Mouse (Mus musculus) CH12.LX (cell line): ENCODE measurements around the gene Baat. TPM values are rescaled to one million over a fixed set of nuclear protein-coding genes. Genes with fewer than 3 reads are reported as not detected.

Experiments used
- DNase-seq: peaks from one replicate; pipeline ENCODE4 v3.0.0-alpha.2; 2013; ENCODE audit errors: extremely low read depth
- H3K27ac ChIP-seq: 2 replicates; pipeline ENCODE4 v1.5.1; 2012; ENCODE audit warnings: low read depth, mild to moderate bottlenecking, control low read depth, moderate library complexity; ENCODE audit not compliant: insufficient read depth
- H3K27me3 ChIP-seq: replicated peaks from 2 replicates; pipeline ENCODE3; 2012; ENCODE audit warnings: inconsistent platforms
- H3K36me3 ChIP-seq, 2 experiments: replicated peaks in 1 of 2; 2 replicates each; pipeline versions ENCODE3 to v1.6.1; 2012; ENCODE audit warnings: inconsistent platforms in 1 of 2, low read length in 1 of 2, mild to moderate bottlenecking in 1 of 2, mixed read lengths in 1 of 2, moderate library complexity in 1 of 2; ENCODE audit not compliant: control insufficient read depth in 1 of 2, insufficient read depth in 1 of 2
- H3K4me1 ChIP-seq, 2 experiments: 2 replicates each; pipeline ENCODE4 v1.6.1; 2012; ENCODE audit warnings: inconsistent platforms in 1 of 2, moderate library complexity in 1 of 2; ENCODE audit not compliant: insufficient read depth in 2 of 2, control insufficient read depth in 1 of 2
- H3K4me2 ChIP-seq: 2 replicates; pipeline ENCODE4 v1.6.1; 2012; ENCODE audit warnings: low read depth, mild to moderate bottlenecking, control low read depth; ENCODE audit not compliant: poor library complexity, insufficient read depth, severe bottlenecking
- H3K4me3 ChIP-seq, 3 experiments: fragments of 150-350 bp in 1 of 3; sonication (generic) in 1 of 3; replicated peaks in 1 of 3; 2 replicates each; pipeline versions ENCODE3 to v1.5.1; 2011 to 2012; ENCODE audit warnings: low read depth in 2 of 3, low read length in 2 of 3, mild to moderate bottlenecking in 2 of 3, moderate library complexity in 2 of 3, control low read depth in 1 of 3, improper control_type of control experiment in 1 of 3, inconsistent platforms in 1 of 3, mixed read lengths in 1 of 3; ENCODE audit not compliant: poor library complexity in 1 of 3
- H3K79me2 ChIP-seq: replicated peaks from 2 replicates; pipeline ENCODE4 v1.6.1; 2012; ENCODE audit warnings: mild to moderate bottlenecking, moderate library complexity; ENCODE audit not compliant: control insufficient read depth, poor library complexity, insufficient read depth, severe bottlenecking; ENCODE audit errors: extremely low read depth
- H3K9ac ChIP-seq: 2 replicates; pipeline ENCODE4 v1.6.1; 2012; ENCODE audit warnings: low read depth, mild to moderate bottlenecking, control low read depth, moderate library complexity; ENCODE audit not compliant: insufficient read depth
- H3K9me3 ChIP-seq: replicated peaks from 2 replicates; pipeline ENCODE3; 2012; ENCODE audit warnings: low read length, inconsistent platforms, mixed read lengths
- BHLHE40 ChIP-seq: IDR thresholded peaks from 2 replicates; pipeline ENCODE4 v1.6.1; 2011; ENCODE audit warnings: mild to moderate bottlenecking, low read depth, low read length, improper control_type of control experiment
- CHD2 ChIP-seq: IDR thresholded peaks from 2 replicates; pipeline ENCODE4 v1.6.1; 2011; ENCODE audit warnings: low read length, improper control_type of control experiment
- E2F4 ChIP-seq: IDR thresholded peaks from 2 replicates; pipeline ENCODE4 v1.6.1; 2011; ENCODE audit warnings: low read depth, low read length, improper control_type of control experiment; ENCODE audit not compliant: insufficient replicate concordance
- EP300 ChIP-seq: IDR thresholded peaks from 2 replicates; pipeline ENCODE4 v1.6.1; 2011; ENCODE audit warnings: low read length, improper control_type of control experiment
- GABPA ChIP-seq: IDR thresholded peaks from 2 replicates; pipeline ENCODE4 v1.6.1; 2012; ENCODE audit warnings: low read depth, low read length, improper control_type of control experiment, inconsistent platforms; ENCODE audit not compliant: insufficient replicate concordance
- JUND ChIP-seq: conservative IDR thresholded peaks from 2 replicates; pipeline ENCODE4 v1.6.1; 2011; ENCODE audit warnings: low read depth, low read length, improper control_type of control experiment
- MAX ChIP-seq: IDR thresholded peaks from 2 replicates; pipeline ENCODE4 v1.6.1; 2011; ENCODE audit warnings: low read length, improper control_type of control experiment
- MXI1 ChIP-seq: IDR thresholded peaks from 2 replicates; pipeline ENCODE4 v1.6.1; 2011; ENCODE audit warnings: mild to moderate bottlenecking, low read depth, low read length, improper control_type of control experiment
- NELFE ChIP-seq: IDR thresholded peaks from 2 replicates; pipeline ENCODE4 v1.6.1; 2011; ENCODE audit warnings: low read depth, low read length, improper control_type of control experiment
- NRF1 ChIP-seq: IDR thresholded peaks from 2 replicates; pipeline ENCODE4 v1.6.1; 2014; ENCODE audit warnings: low read depth, mild to moderate bottlenecking, inconsistent platforms, low read length, improper control_type of control experiment, moderate library complexity
- PAX5 ChIP-seq: IDR thresholded peaks from 2 replicates; pipeline ENCODE4 v1.6.1; 2012; ENCODE audit warnings: low read length, inconsistent platforms, mixed read lengths
- POLR2A ChIP-seq: IDR thresholded peaks from 2 replicates; pipeline ENCODE4 v1.6.1; 2011; ENCODE audit warnings: low read depth, mild to moderate bottlenecking, improper control_type of control experiment, low read length
- RAD21 ChIP-seq: IDR thresholded peaks from 2 replicates; pipeline ENCODE4 v1.6.1; 2011; ENCODE audit warnings: low read depth, mild to moderate bottlenecking, low read length, improper control_type of control experiment, moderate library complexity
- RCOR1 ChIP-seq: conservative IDR thresholded peaks from 2 replicates; pipeline ENCODE4 v1.6.1; 2012; ENCODE audit warnings: low read depth, mild to moderate bottlenecking, inconsistent platforms, low read length, improper control_type of control experiment
- SIN3A ChIP-seq: IDR thresholded peaks from 2 replicates; pipeline ENCODE4 v1.6.1; 2012; ENCODE audit warnings: low read length, improper control_type of control experiment, inconsistent platforms
- TCF12 ChIP-seq: IDR thresholded peaks from 2 replicates; pipeline ENCODE4 v1.6.1; 2014; ENCODE audit warnings: low read depth, mild to moderate bottlenecking, inconsistent platforms, low read length, improper control_type of control experiment
- USF1 ChIP-seq: IDR thresholded peaks from 2 replicates; pipeline ENCODE4 v1.6.1; 2014; ENCODE audit warnings: low read depth, mild to moderate bottlenecking, inconsistent platforms, low read length, improper control_type of control experiment
- USF2 ChIP-seq: conservative IDR thresholded peaks from 2 replicates; pipeline ENCODE4 v1.6.1; 2011; ENCODE audit warnings: low read depth, low read length, improper control_type of control experiment
- ZNF384 ChIP-seq: IDR thresholded peaks from 2 replicates; pipeline ENCODE4 v1.6.1; 2012; ENCODE audit warnings: low read depth, low read length, improper control_type of control experiment, inconsistent platforms
- dilution Hi-C: fragments of 300-500 bp; cut with MboI; formaldehyde crosslinking; loops from 2 replicates; pipeline ENCODE4 v1.14.3; 2020; ENCODE audit warnings: low sequenced_read_pairs; ENCODE audit not compliant: extremely low pct_unique_long_range_greater_than_20kb, extremely low pct_ligation_motif_present
- in situ Hi-C: fragments of 300-500 bp; cut with MboI; formaldehyde crosslinking; loops from 3 replicates; pipeline ENCODE4 v1.14.3; 2019; ENCODE audit warnings: low sequenced_read_pairs, low pct_ligation_motif_present, low pct_unique_long_range_greater_than_20kb, mixed read lengths
- polyA plus RNA-seq: library from polyadenylated mRNA; unstranded; fragments of >175 nt; gene quantifications from 2 replicates; pipeline ENCODE4 v1.2.1, GENCODE M21; 2012; ENCODE audit warnings: low read depth; ENCODE audit not compliant: insufficient read length
- total RNA-seq, 2 experiments: library from RNA; depleted of rRNA; stranded (reverse); fragments of 300-350 nt in 1 of 2; fragments of >200 nt in 1 of 2; gene quantifications; 2 replicates each; pipeline ENCODE4 v1.2.3; 2012 to 2014

Baat gene
- total and polyA plus RNA-seq, 3 experiments, result 0.04 to 0.19 TPM; not detected in 1

DNA sequence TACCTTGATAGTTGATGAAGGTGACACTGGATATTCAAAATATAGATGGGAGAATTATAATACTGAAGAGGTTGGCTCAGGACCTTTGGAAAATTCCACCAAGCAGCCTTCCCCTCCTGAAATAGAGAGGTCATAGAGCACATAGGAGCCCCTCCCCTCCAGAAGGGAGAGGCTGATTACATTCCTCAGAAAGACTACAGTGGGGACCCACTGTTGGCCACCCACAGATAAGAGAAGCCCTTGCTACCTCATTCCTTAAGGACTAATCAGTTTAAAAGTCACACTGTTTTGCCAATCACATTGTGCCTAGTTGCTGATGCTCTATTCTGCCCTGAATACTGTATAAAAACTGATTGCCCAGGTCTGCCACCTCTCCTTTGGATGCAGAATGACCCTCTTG lies 31.8 kb downstream of the Baat start:
- H3K9me3 ChIP-seq, result no peaks in the 10 kb centered on the region
- in situ Hi-C loops, result no loop called here
- TF ChIP-seq NRF1 (no peak), CHD2 (no peak), SIN3A (no peak), USF2 (no peak), PAX5 (no peak), RCOR1 (no peak), E2F4 (no peak), ZNF384 (no peak), GABPA (no peak), NELFE (no peak), MAX (no peak)
- TF ChIP-seq, all 38 proteins: peak for 0
- no peaks in the 10 kb centered on the region for H3K36me3 ChIP-seq
- H3K4me1 ChIP-seq, result peaks cover 0 to 3% of the 10 kb centered on the region in 2 experiments; a peak in 1 of 4 replicates
- no peaks in the 10 kb centered on the region for H3K27me3 ChIP-seq
- DNase-seq, result no peak
- no peak overlapping the region for H3K27ac ChIP-seq
- no peak overlapping the region for H3K4me2 ChIP-seq
- no peak overlapping the region for H3K9ac ChIP-seq
- H3K4me3 ChIP-seq, result no peak overlapping the region
- no peaks in the 10 kb centered on the region for H3K79me2 ChIP-seq
- dilution Hi-C loops, result no loop called here

DNA sequence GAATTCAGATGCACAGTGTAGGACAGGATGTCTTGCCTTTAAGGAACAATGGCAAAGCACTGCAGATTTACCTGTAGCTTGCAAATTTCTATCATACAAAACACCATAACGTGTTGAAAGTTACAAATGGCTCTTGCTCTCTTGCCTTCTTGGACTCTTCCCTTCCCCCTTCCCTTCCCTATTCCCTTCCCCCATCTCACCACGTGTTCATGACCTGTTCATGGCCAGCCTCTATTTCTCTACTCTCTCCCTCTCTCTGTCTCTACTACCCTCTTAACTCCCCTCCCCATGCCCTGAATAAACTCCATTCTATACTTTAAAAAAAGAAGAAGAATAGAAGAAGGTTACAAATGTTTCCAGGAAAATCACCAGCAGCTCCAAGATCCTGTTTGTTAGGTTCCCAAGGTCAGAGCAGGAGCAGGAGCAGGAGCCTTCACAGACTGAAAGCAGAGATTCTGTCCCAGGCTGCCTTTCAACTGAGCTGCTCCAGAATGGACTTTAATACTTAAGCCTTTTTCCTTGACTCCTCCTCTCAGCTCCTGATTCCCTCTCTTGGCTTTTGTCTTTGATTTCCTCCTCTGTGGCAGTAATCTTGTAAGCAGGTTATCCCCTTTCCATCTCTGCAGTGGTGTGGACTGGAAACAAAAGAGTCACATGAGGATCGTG lies 32.8 kb downstream of the Baat start, which contains the start of gene Acnat1:
Gene Acnat1, minus strand, starts transcription at position 478 of the 666 bp plus-strand sequence.
- H3K27ac ChIP-seq, result no peak within 1 kb of the TSS
- peaks cover 0 to 3% of the 10 kb centered on the region in 2 experiments; a peak in 1 of 4 replicates for H3K4me1 ChIP-seq
- no peak within 1 kb of the TSS for H3K4me2 ChIP-seq

More for the DNA sequence above, 32.8 kb downstream of the Baat start, which contains the start of gene Acnat1:
- Histone ChIP-seq H3K36me3 (no peaks in the 10 kb centered on the region), H3K9ac (no peak within 1 kb of the TSS), H3K79me2 (no peaks in the 10 kb centered on the region), H3K27me3 (no peaks in the 10 kb centered on the region), H3K4me3 (no peak within 1 kb of the TSS), H3K9me3 (no peaks in the 10 kb centered on the region)
- TF ChIP-seq JUND (no peak), TCF12 (no peak), POLR2A (no peak), BHLHE40 (no peak), SIN3A (no peak), E2F4 (no peak), NRF1 (no peak), EP300 (no peak), USF1 (no peak), ZNF384 (no peak), MXI1 (no peak), RAD21 (no peak), GABPA (no peak)
- in situ Hi-C loops, result no loop called here
- dilution Hi-C loops, result no loop called here
- DNase-seq, result no peak
